ENCODE assay signal across 8 mouse cellular contexts in the genomic region with DNA sequence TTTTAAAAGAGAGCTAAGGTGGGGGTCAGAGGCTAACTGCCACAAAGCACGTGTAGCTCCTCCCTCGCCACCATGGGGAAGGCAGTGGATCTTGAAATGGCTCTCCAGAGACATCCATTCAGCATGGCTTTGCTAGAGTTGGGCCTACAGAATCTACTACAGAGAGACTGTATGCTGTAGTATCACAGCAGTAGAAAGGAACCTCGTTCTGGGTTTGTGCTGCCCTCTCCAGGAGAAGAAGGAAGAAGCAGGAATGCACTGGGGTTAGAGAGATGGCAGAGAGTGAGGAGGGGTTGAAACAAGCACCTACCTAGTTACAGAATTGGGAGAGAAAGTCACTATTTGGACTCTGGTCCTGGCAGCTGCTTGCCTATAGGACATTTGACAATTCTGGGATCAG. TPM values are rescaled to one million over a fixed set of nuclear protein-coding genes. Genes with fewer than 3 reads are reported as not detected.
DNase-seq lines count a peak whose midpoint lies in the region; ATAC-seq and TF ChIP-seq lines count a peak whose summit lies in the region.

No protein-coding gene starts in this region.

- H3K27ac ChIP-seq in limb, embryonic 13.5 days = no peak overlapping the region
- H3K27ac ChIP-seq in limb, embryonic 10.5 days = no peak overlapping the region
- no peak overlapping the region for H3K27ac ChIP-seq in kidney, adult 2 months (ENCODE audit: insufficient read depth, low read depth, low read length)

- no peaks in the 10 kb centered on the region for H3K36me3 ChIP-seq in limb, embryonic 13.5 days
- no peaks in the 10 kb centered on the region for H3K36me3 ChIP-seq in limb, embryonic 10.5 days
- no peaks in the 10 kb centered on the region for H3K36me3 ChIP-seq in kidney, adult 2 months (ENCODE audit: control insufficient read depth, insufficient read depth, low read length)

- no peak overlapping the region for H3K4me2 ChIP-seq in limb, embryonic 13.5 days (replicated peaks)

- 0 out of 2 replicates have a peak overlapping the region, but pooled peaks have one; percentile 31 for H3K9ac ChIP-seq in limb, embryonic 13.5 days

- no peaks in the 10 kb centered on the region for H3K27me3 ChIP-seq in limb, embryonic 13.5 days
- no peaks in the 10 kb centered on the region for H3K27me3 ChIP-seq in limb, embryonic 10.5 days (ENCODE audit: low read depth, poor library complexity, severe bottlenecking)
- H3K27me3 ChIP-seq in kidney, adult 2 months (replicated peaks; ENCODE audit: control insufficient read depth, insufficient read depth, low read length) = no peaks in the 10 kb centered on the region

- H3K9me3 ChIP-seq in limb, embryonic 13.5 days = no peaks in the 10 kb centered on the region
- no peaks in the 10 kb centered on the region for H3K9me3 ChIP-seq in limb, embryonic 10.5 days (replicated peaks)

- WGBS in limb, embryonic 13.5 days = 33% methylated on average over 3 of the region's 3 CpGs
- WGBS in limb, embryonic 10.5 days = 38% methylated on average over 3 of the region's 3 CpGs
- 27% methylated on average over 3 of the region's 3 CpGs for WGBS in kidney, adult 2 months

- TF ChIP-seq POLR2A in kidney, adult 2 months (IDR thresholded peaks at IDR 0.05; ENCODE audit: low read depth, low read length) = no peak

- peak; percentile 35 for DNase-seq in adrenal gland, postnatal 10 days
- DNase-seq in adrenal gland, postnatal 25 days = no peak
- no peak for DNase-seq in limb, embryonic 10.5 days (ENCODE audit: low spot score)
- DNase-seq in cerebellum, adult 8-10 months = peak; percentile 24
- peak; percentile 45 for DNase-seq in kidney, adult 2 months
- DNase-seq in lung, postnatal 10 days = peak; percentile 78
- peak; percentile 40 to 61 for DNase-seq in thymus, adult 18-20 months

- H3K4me3 ChIP-seq in limb, embryonic 13.5 days = no peak overlapping the region
- no peak overlapping the region for H3K4me3 ChIP-seq in limb, embryonic 10.5 days
- H3K4me3 ChIP-seq in kidney, adult 2 months (ENCODE audit: insufficient read depth, low read depth, low read length) = no peak overlapping the region

- TF ChIP-seq CTCF in kidney, adult 2 months (conservative IDR thresholded peaks at IDR 0.05; ENCODE audit: insufficient read depth, insufficient read length, low read depth, low read length) = peak; percentile 53

- ATAC-seq in limb, embryonic 13.5 days (ENCODE audit: low FRiP score, low read depth) = no peak

- no peaks in the 10 kb centered on the region for H3K4me1 ChIP-seq in limb, embryonic 13.5 days
- no peaks in the 10 kb centered on the region for H3K4me1 ChIP-seq in limb, embryonic 10.5 days
- no peaks in the 10 kb centered on the region for H3K4me1 ChIP-seq in kidney, adult 2 months (ENCODE audit: control insufficient read depth, insufficient read depth, low read length)

RNA-seq across cellular contexts. Expression of gene Otulinl, which starts 34.0 kb away (rescaled TPM):
- 1 to 10 TPM; 7.6 to 8.4 TPM for total RNA-seq in adrenal gland, postnatal 10 days (2021)
- total RNA-seq in adrenal gland, postnatal 25 days (2021) = 3.6 and 4.3 TPM in 2 replicates
- 14.8 and 17.2 TPM in 2 replicates for polyA plus RNA-seq in limb, embryonic 13.5 days (2015; fragmentation: Nextera tagmentation; extraction: Ambion mirVana)
- 2.9 and 6.2 TPM in 2 replicates for polyA plus RNA-seq in limb, embryonic 10.5 days (2016; fragmentation: Nextera tagmentation; extraction: Ambion mirVana)
- polyA plus RNA-seq in kidney, adult 2 months (2012; rRNA removed) = 2.4 and 5.1 TPM in 2 replicates

Comparison
In these comparisons a context has a peak if more than half of its experiments do, and no peak if none do; other contexts are left out.
1. DNase-seq: peak in adrenal gland, postnatal 10 days (single experiment), cerebellum, adult 8-10 months (single experiment), kidney, adult 2 months (single experiment), lung, postnatal 10 days (single experiment) and thymus, adult 18-20 months (2 of 2); none in adrenal gland, postnatal 25 days (single experiment) and limb, embryonic 10.5 days (single experiment).